Mouse (Mus musculus) stomach, postnatal 0 days (tissue): ENCODE measurements around the gene Mvb12b. TPM values are rescaled to one million over a fixed set of nuclear protein-coding genes. Genes with fewer than 3 reads are reported as not detected.

Source experiments
- ATAC-seq: fragments of 200-750 bp; cut with Nextera tagmentation; 2 replicates; pipeline ENCODE4 v1.8.0; 2017; ENCODE audit not compliant: low FRiP score, low TSS enrichment
- DNase-seq: peaks from one replicate; pipeline ENCODE4 v3.0.0-alpha.2; 2016; ENCODE audit warnings: low spot score
- H3K27ac ChIP-seq: fragments of 300-500 bp; sonication (generic); replicated peaks from 2 replicates; pipeline ENCODE4 v1.5.1; 2014; ENCODE audit warnings: mild to moderate bottlenecking, control low read depth
- H3K27me3 ChIP-seq: fragments of 300-500 bp; sonication (generic); 2 replicates; pipeline ENCODE4 v1.6.1; 2014; ENCODE audit warnings: low read length; ENCODE audit not compliant: control insufficient read depth, insufficient read depth
- H3K36me3 ChIP-seq: fragments of 300-500 bp; sonication (generic); 2 replicates; pipeline ENCODE4 v1.6.1; 2014; ENCODE audit warnings: low read length, mixed read lengths; ENCODE audit not compliant: control insufficient read depth, insufficient read depth
- H3K4me1 ChIP-seq: fragments of 300-500 bp; sonication (generic); replicated peaks from 2 replicates; pipeline ENCODE4 v1.6.1; 2014; ENCODE audit warnings: antibody characterized with exemption; ENCODE audit not compliant: control insufficient read depth, insufficient read depth
- H3K4me2 ChIP-seq: fragments of 300-500 bp; sonication (generic); replicated peaks from 2 replicates; pipeline ENCODE4 v1.6.1; 2014; ENCODE audit warnings: low read depth, mild to moderate bottlenecking, control low read depth, moderate library complexity
- H3K4me3 ChIP-seq: fragments of 300-500 bp; sonication (generic); 2 replicates; pipeline ENCODE4 v1.5.1; 2014; ENCODE audit warnings: low read depth, low read length, control low read depth
- H3K9ac ChIP-seq: fragments of 300-500 bp; sonication (generic); 2 replicates; pipeline ENCODE4 v1.6.1; 2014; ENCODE audit warnings: mild to moderate bottlenecking, low read length, control low read depth, mixed read lengths
- H3K9me3 ChIP-seq: fragments of 300-500 bp; sonication (generic); 2 replicates; pipeline ENCODE4 v1.6.1; 2016; ENCODE audit warnings: low read length; ENCODE audit not compliant: control insufficient read depth
- CTCF ChIP-seq: IDR thresholded peaks from 2 replicates; pipeline ENCODE4 v1.5.1; 2016; ENCODE audit warnings: antibody characterized with exemption, low read depth, mild to moderate bottlenecking, moderate library complexity
- EP300 ChIP-seq: optimal IDR thresholded peaks from 2 replicates; pipeline ENCODE3; 2016; ENCODE audit warnings: antibody characterized with exemption
- WGBS: fragments of 180-500 bp; shearing (Covaris S2); extraction: QIAGEN DNeasy Blood & Tissue Kit; methylation state at CpG from one replicate; pipeline ENCODE4 v1.1.7; 2014; 5-methylcytosine and 5-hydroxymethylcytosine counted together
- polyA plus RNA-seq: library from polyadenylated mRNA; unstranded; fragments of >200 nt; fragmentation: Nextera tagmentation; extraction: Ambion mirVana; gene quantifications from 2 replicates; pipeline ENCODE4 v1.2.1, GENCODE M21; 2015

Mvb12b gene
- polyA plus RNA-seq, 1 experiment from 2014 or later: 10.2 TPM

GRCm38 (mm10) chr2:33846635-33847034 lies 41.1 kb downstream of the Mvb12b start:
- TF ChIP-seq EP300: no peak
- no peak for TF ChIP-seq CTCF
- Histone ChIP-seq H3K27me3 (no peaks in the 10 kb centered on the region), H3K9me3 (no peaks in the 10 kb centered on the region), H3K4me3 (no peak overlapping the region), H3K4me1 (peaks cover 3% of the 10 kb centered on the region; the same call in 1 of the 2 replicates), H3K4me2 (no peak overlapping the region), H3K9ac (no peak overlapping the region), H3K36me3 (no peaks in the 10 kb centered on the region), H3K27ac (no peak overlapping the region)
- DNase-seq: no peak
- no peak for ATAC-seq
- WGBS: 27% methylated on average over 4 of the region's 4 CpGs

GRCm38 (mm10) chr2:33843642-33844041 lies 44.1 kb downstream of the Mvb12b start:
- ATAC-seq: no peak
- H3K27me3 ChIP-seq: no peaks in the 10 kb centered on the region
- no peak overlapping the region for H3K4me2 ChIP-seq
- H3K36me3 ChIP-seq: no peaks in the 10 kb centered on the region
- TF ChIP-seq EP300: no peak
- TF ChIP-seq CTCF: no peak
- no peak overlapping the region for H3K4me3 ChIP-seq
- no peak overlapping the region for H3K9ac ChIP-seq
- WGBS: 58% methylated on average over 2 of the region's 2 CpGs
- H3K4me1 ChIP-seq: peaks cover 3% of the 10 kb centered on the region; the same call in 1 of the 2 replicates
- H3K27ac ChIP-seq: no peak overlapping the region
- DNase-seq: no peak
- no peaks in the 10 kb centered on the region for H3K9me3 ChIP-seq

GRCm38 (mm10) chr2:33842983-33843577 lies 44.7 kb downstream of the Mvb12b start:
- Histone ChIP-seq H3K4me1 (peaks cover 3% of the 10 kb centered on the region; the same call in 1 of the 2 replicates), H3K9me3 (no peaks in the 10 kb centered on the region), H3K9ac (no peak overlapping the region), H3K4me2 (no peak overlapping the region), H3K36me3 (no peaks in the 10 kb centered on the region), H3K4me3 (no peak overlapping the region), H3K27ac (no peak overlapping the region), H3K27me3 (no peaks in the 10 kb centered on the region)
- TF ChIP-seq CTCF (no peak), EP300 (no peak)
- DNase-seq: no peak
- peak; percentile 40; the same call in 1 of the 2 replicates for ATAC-seq
- WGBS: 95% methylated on average over 2 of the region's 2 CpGs

GRCm38 (mm10) chr2:33841980-33842379 lies 45.8 kb downstream of the Mvb12b start:
- TF ChIP-seq EP300: no peak
- TF ChIP-seq CTCF: no peak
- Histone ChIP-seq H3K4me2 (no peak overlapping the region), H3K27ac (no peak overlapping the region), H3K9me3 (no peaks in the 10 kb centered on the region), H3K4me1 (peaks cover under 1% of the 10 kb centered on the region; the same call in 1 of the 2 replicates), H3K9ac (no peak overlapping the region), H3K4me3 (no peak overlapping the region), H3K27me3 (no peaks in the 10 kb centered on the region), H3K36me3 (no peaks in the 10 kb centered on the region)
- WGBS: 86% methylated on average over 4 of the region's 4 CpGs
- ATAC-seq: no peak
- no peak for DNase-seq

- Histone ChIP-seq H3K4me3 (no peak overlapping the region), H3K27ac (no peak overlapping the region), H3K27me3 (no peaks in the 10 kb centered on the region), H3K4me2 (no peak overlapping the region), H3K9ac (no peak overlapping the region), H3K36me3 (no peaks in the 10 kb centered on the region), H3K4me1 (no peaks in the 10 kb centered on the region), H3K9me3 (no peaks in the 10 kb centered on the region)
- TF ChIP-seq CTCF: no peak
- no peak for TF ChIP-seq EP300
- ATAC-seq (no peak), DNase-seq (no peak)
- WGBS: 82% methylated on average over 3 of the region's 3 CpGs
Measured at GRCm38 (mm10) chr2:33840483-33840882, 47.3 kb downstream of the Mvb12b start.

- DNase-seq: no peak
- Histone ChIP-seq H3K4me3 (no peak overlapping the region), H3K36me3 (no peaks in the 10 kb centered on the region), H3K27ac (no peak overlapping the region), H3K9me3 (no peaks in the 10 kb centered on the region), H3K4me1 (no peaks in the 10 kb centered on the region), H3K27me3 (no peaks in the 10 kb centered on the region), H3K9ac (no peak overlapping the region), H3K4me2 (no peak overlapping the region)
- no peak for TF ChIP-seq CTCF
- no peak for TF ChIP-seq EP300
- ATAC-seq: no peak
Measured at GRCm38 (mm10) chr2:33839252-33839651, 48.5 kb downstream of the Mvb12b start.
